12 mouse cellular contexts compared by ENCODE assay signal in the genomic region with DNA sequence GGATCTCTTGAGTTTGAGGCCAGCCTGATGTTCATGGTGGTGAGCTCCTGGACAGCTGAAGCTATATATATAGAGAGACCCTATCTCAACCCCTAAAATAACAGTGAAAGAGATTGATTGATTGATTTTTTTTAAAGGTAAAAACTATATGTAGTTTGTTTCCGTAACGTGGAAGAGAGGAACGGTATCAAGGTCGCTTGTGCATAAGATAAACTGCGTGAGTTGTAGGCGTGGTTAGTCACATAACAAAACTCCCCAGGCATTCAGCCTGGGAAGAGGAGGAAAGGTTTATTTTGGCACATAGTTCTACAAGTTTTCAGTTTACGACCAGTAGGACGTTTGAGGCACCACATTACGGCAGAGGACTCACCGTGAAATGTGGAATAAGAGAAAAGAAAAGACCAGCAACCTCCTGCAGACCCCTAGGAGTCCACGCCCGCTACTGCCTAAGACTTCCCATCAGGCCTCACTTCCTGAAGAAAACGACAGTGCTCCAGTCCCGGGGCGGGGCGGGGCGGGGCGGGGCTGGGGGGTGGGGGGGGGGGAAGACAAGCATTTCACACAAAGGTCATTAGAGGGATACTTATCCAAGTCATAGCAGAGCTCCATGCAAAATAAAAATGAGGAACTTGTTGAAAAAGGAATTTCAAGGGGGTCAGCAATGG.
DNase-seq lines count a peak whose midpoint lies in the region; ATAC-seq and TF ChIP-seq lines count a peak whose summit lies in the region.
"Had no signal": no experiment of that assay in that cellular context is flagged by ENCODE, and none has a peak within 500 bp of the region (broad histone marks: within the 10 kb centered on the region; RNA-seq: fewer than 3 reads in every experiment).

No protein-coding gene starts in this region.

- no peaks in the 10 kb centered on the region for H3K79me2 ChIP-seq in MEL (ENCODE audit: control insufficient read depth, insufficient read depth, low read length, poor library complexity)

- no peak for TF ChIP-seq RAD21 in MEL (IDR thresholded peaks at IDR 0.05; ENCODE audit: low read depth, low read length)

- no peak for TF ChIP-seq EP300 in MEL (IDR thresholded peaks at IDR 0.05; ENCODE audit: low read depth in 1 of 2, low read length in 2 of 2)

- 39% methylated on average over 18 of the region's 18 CpGs for WGBS in kidney, embryonic 14.5 days
- WGBS in intestine, embryonic 15.5 days: 42% methylated on average over 18 of the region's 18 CpGs

- no peak for DNase-seq in kidney, adult 9 months
- DNase-seq in MEL (ENCODE audit: low read depth, low spot score): peak; percentile 65
- DNase-seq in gastrocnemius, adult 8-10 months (ENCODE audit: low spot score in 2 of 2): no peak
- no peak for DNase-seq in ovary, postnatal 36 days (ENCODE audit: low spot score)
- DNase-seq: cerebellum, postnatal 14 days; lung, adult 18-20 months; thymus, adult 2 months had no signal

- no peak overlapping the region for H3K9ac ChIP-seq in kidney, embryonic 14.5 days (ENCODE audit: low read depth, low read length)
- H3K9ac ChIP-seq in MEL (ENCODE audit: control insufficient read depth, low read depth, low read length, poor library complexity, severe bottlenecking): peak overlapping the region; percentile 59
- H3K9ac ChIP-seq in intestine, embryonic 15.5 days: no peak overlapping the region
- H3K9ac ChIP-seq: hindbrain, embryonic 14.5 days had no signal

- peaks cover 50% of the 10 kb centered on the region for H3K4me1 ChIP-seq in kidney, embryonic 14.5 days (ENCODE audit: control insufficient read depth, insufficient read depth, low read length)
- H3K4me1 ChIP-seq in MEL (ENCODE audit: control insufficient read depth in 1 of 2, insufficient read depth in 2 of 2, low read length in 2 of 2): peaks cover 4 to 11% of the 10 kb centered on the region in 2 experiments; a peak in 2 of 4 replicates
- peaks cover 22% of the 10 kb centered on the region for H3K4me1 ChIP-seq in intestine, embryonic 15.5 days (replicated peaks)

- no peak for TF ChIP-seq CTCF in MEL (IDR thresholded peaks at IDR 0.05 in 2 of 3, conservative IDR thresholded peaks at IDR 0.05 in 1 of 3; ENCODE audit: control insufficient read depth in 1 of 3, insufficient read depth in 1 of 3, low read depth in 2 of 3, low read length in 3 of 3, poor library complexity in 1 of 3, severe bottlenecking in 1 of 3)

- H3K27me3 ChIP-seq in kidney, embryonic 14.5 days (ENCODE audit: control insufficient read depth, insufficient read depth, low read length): no peaks in the 10 kb centered on the region
- no peaks in the 10 kb centered on the region for H3K27me3 ChIP-seq in MEL (ENCODE audit: control insufficient read depth in 1 of 2, insufficient read depth in 2 of 2, low read length in 2 of 2)
- no peaks in the 10 kb centered on the region for H3K27me3 ChIP-seq in intestine, embryonic 15.5 days (replicated peaks)

- peak; percentile 22; the same call in 1 of the 2 replicates for ATAC-seq in kidney, embryonic 14.5 days (ENCODE audit: low FRiP score, low TSS enrichment)
- ATAC-seq in intestine, embryonic 15.5 days: peak; percentile 27
- ATAC-seq in megakaryocyte, adult 5-6 weeks (ENCODE audit: poor library complexity, severe bottlenecking): peak; percentile 39; the same call in 1 of the 2 replicates
- ATAC-seq in monocyte, adult 5-6 weeks (replicated peaks; ENCODE audit: insufficient number of reproducible peaks, low FRiP score, low TSS enrichment, poor library complexity, severe bottlenecking): no peak

- H3K36me3 ChIP-seq in kidney, embryonic 14.5 days (ENCODE audit: control insufficient read depth, insufficient read depth, low read length): no peaks in the 10 kb centered on the region
- H3K36me3 ChIP-seq in MEL (ENCODE audit: control insufficient read depth in 1 of 2, insufficient read depth in 2 of 2, low read length in 2 of 2): peaks cover 0 to 4% of the 10 kb centered on the region in 2 experiments; a peak in 2 of 4 replicates
- no peaks in the 10 kb centered on the region for H3K36me3 ChIP-seq in intestine, embryonic 15.5 days

- H3K27ac ChIP-seq in kidney, embryonic 14.5 days (ENCODE audit: low read depth, low read length): peak overlapping the region; percentile 66
- H3K27ac ChIP-seq in MEL (ENCODE audit: control insufficient read depth, low read depth, low read length): peak overlapping the region; percentile 41
- H3K27ac ChIP-seq in intestine, embryonic 15.5 days: 0 out of 2 replicates have a peak overlapping the region, but pooled peaks have one; percentile 14

- H3K4me3 ChIP-seq in kidney, embryonic 14.5 days (ENCODE audit: low read length): no peak overlapping the region
- peak overlapping the region; percentile 64 to 73 for H3K4me3 ChIP-seq in MEL (ENCODE audit: control insufficient read depth in 1 of 2, insufficient read depth in 1 of 2, low read depth in 2 of 2, low read length in 2 of 2)
- no peak overlapping the region for H3K4me3 ChIP-seq in intestine, embryonic 15.5 days (replicated peaks)

- H3K9me3 ChIP-seq in kidney, embryonic 14.5 days (ENCODE audit: control insufficient read depth, low read length): no peaks in the 10 kb centered on the region
- no peaks in the 10 kb centered on the region for H3K9me3 ChIP-seq in MEL (replicated peaks; ENCODE audit: insufficient read depth, low read length)
- no peaks in the 10 kb centered on the region for H3K9me3 ChIP-seq in intestine, embryonic 15.5 days

- no peak for TF ChIP-seq POLR2A in MEL (IDR thresholded peaks at IDR 0.05; ENCODE audit: control insufficient read depth in 1 of 2, insufficient read depth in 1 of 2, low read depth in 1 of 2, low read length in 2 of 2, poor library complexity in 1 of 2)

- no peak overlapping the region for H3K4me2 ChIP-seq in kidney, embryonic 14.5 days (replicated peaks; ENCODE audit: low read depth, low read length)
- H3K4me2 ChIP-seq in intestine, embryonic 15.5 days (replicated peaks): peak overlapping the region; percentile 9; the same call in 1 of the 2 replicates
- H3K4me2 ChIP-seq: hindbrain, embryonic 14.5 days had no signal

TF ChIP-seq in MEL, 35 proteins besides CTCF, POLR2A, EP300 and RAD21:
- TF ChIP-seq SMC3 (IDR thresholded peaks at IDR 0.05; ENCODE audit: low read depth, low read length): no peak
- no peak for TF ChIP-seq NRF1 (IDR thresholded peaks at IDR 0.05; ENCODE audit: insufficient read depth, low read depth, low read length, poor library complexity, severe bottlenecking)
- TF ChIP-seq RCOR1 (IDR thresholded peaks at IDR 0.05; ENCODE audit: low read depth, low read length): no peak
- TF ChIP-seq USF2 (IDR thresholded peaks at IDR 0.05; ENCODE audit: borderline replicate concordance in 1 of 2, insufficient read depth in 1 of 2, low read depth in 1 of 2, low read length in 2 of 2): no peak
- no peak for TF ChIP-seq MAFK (IDR thresholded peaks at IDR 0.05; ENCODE audit: borderline replicate concordance, low read depth, low read length)
- no peak for TF ChIP-seq HCFC1 (IDR thresholded peaks at IDR 0.05; ENCODE audit: low read depth, low read length)
- TF ChIP-seq POLR2AphosphoS5 (IDR thresholded peaks at IDR 0.05; ENCODE audit: borderline replicate concordance, low read depth, low read length): no peak
- no peak for TF ChIP-seq TAL1 (IDR thresholded peaks at IDR 0.05; ENCODE audit: low read length)
- no peak for TF ChIP-seq ZKSCAN1 (IDR thresholded peaks at IDR 0.05; ENCODE audit: low read depth, low read length)
- no peak for TF ChIP-seq USF1 (IDR thresholded peaks at IDR 0.05; ENCODE audit: low read depth, low read length)
- TF ChIP-seq MEF2A (IDR thresholded peaks at IDR 0.05; ENCODE audit: extremely low read depth, insufficient replicate concordance, low read depth, low read length, poor library complexity, severe bottlenecking): no peak
- no peak for TF ChIP-seq ZC3H11A (IDR thresholded peaks at IDR 0.05; ENCODE audit: low read depth, low read length)
- TF ChIP-seq JUND (IDR thresholded peaks at IDR 0.05; ENCODE audit: low read depth, low read length): no peak
- no peak; the same call in 1 of the 2 replicates for TF ChIP-seq SIN3A (IDR thresholded peaks at IDR 0.05; ENCODE audit: low read length)
- TF ChIP-seq BHLHE40 (IDR thresholded peaks at IDR 0.05; ENCODE audit: borderline replicate concordance, low read depth, low read length): no peak
- no peak for TF ChIP-seq KAT2A (conservative IDR thresholded peaks at IDR 0.05; ENCODE audit: low read depth, low read length)
- no peak for TF ChIP-seq E2F4 (IDR thresholded peaks at IDR 0.05; ENCODE audit: borderline replicate concordance, low read depth, low read length)
- peak; percentile 41; the same call in 1 of the 2 replicates for TF ChIP-seq MXI1 (IDR thresholded peaks at IDR 0.05; ENCODE audit: low read depth, low read length)
- no peak for TF ChIP-seq GATA1 (IDR thresholded peaks at IDR 0.05; ENCODE audit: low read depth, low read length)
- TF ChIP-seq MYB (IDR thresholded peaks at IDR 0.05; ENCODE audit: low read depth, low read length): no peak
- TF ChIP-seq NELFE (IDR thresholded peaks at IDR 0.05; ENCODE audit: low read depth, low read length): 0 out of 2 replicates have a peak, but pooled peaks have one; percentile 16
- 0 out of 2 replicates have a peak, but pooled peaks have one; percentile 19 for TF ChIP-seq MAX (IDR thresholded peaks at IDR 0.05; ENCODE audit: low read length)
- no peak for TF ChIP-seq ZNF384 (IDR thresholded peaks at IDR 0.05; ENCODE audit: low read depth, low read length)
- 0 out of 2 replicates have a peak, but pooled peaks have one; percentile 23 for TF ChIP-seq MYC (IDR thresholded peaks at IDR 0.05; ENCODE audit: low read depth, low read length)
- no peak for TF ChIP-seq UBTF (IDR thresholded peaks at IDR 0.05; ENCODE audit: borderline replicate concordance, insufficient read depth, low read depth, low read length)
- no peak for TF ChIP-seq CHD2 (IDR thresholded peaks at IDR 0.05; ENCODE audit: low read length)
- TF ChIP-seq ZMIZ1 (IDR thresholded peaks at IDR 0.05; ENCODE audit: low read depth, low read length): no peak
- no peak for TF ChIP-seq TCF12 (IDR thresholded peaks at IDR 0.05; ENCODE audit: low read depth, low read length)
- 0 out of 2 replicates have a peak, but pooled peaks have one; percentile 19 for TF ChIP-seq MAZ (IDR thresholded peaks at IDR 0.05; ENCODE audit: low read depth, low read length)
- TF ChIP-seq POLR2AphosphoS2 (IDR thresholded peaks at IDR 0.05; ENCODE audit: low read length): no peak
- TF ChIP-seq ELF1 (IDR thresholded peaks at IDR 0.05; ENCODE audit: low read depth, low read length): no peak
- no peak for TF ChIP-seq TBP (IDR thresholded peaks at IDR 0.05; ENCODE audit: low read depth, low read length)

Comparison
In these comparisons a context has a peak if more than half of its experiments do, and no peak if none do; other contexts are left out.
1. H3K27ac ChIP-seq: peak in every context shown above with its lines; median percentile 66 in kidney, embryonic 14.5 days; 41 in MEL; 14 in intestine, embryonic 15.5 days.
2. H3K4me3 ChIP-seq: peak in MEL (2 of 2); none in kidney, embryonic 14.5 days (single experiment) and intestine, embryonic 15.5 days (single experiment).